Mouse (Mus musculus) liver, embryonic 14.5 days (tissue): ENCODE data around the gene Mucl1.
"Not testable (repeated sequence)": the region's sequence is repeated elsewhere in the genome, so short reads cannot be mapped to it uniquely, and the experiment has no call there.

Experiments
- CTCF ChIP-seq: IDR thresholded peaks from 2 replicates; pipeline ENCODE4 v1.5.1; 2016; ENCODE audit warnings: antibody characterized with exemption, low read depth, control low read depth
- EP300 ChIP-seq: IDR thresholded peaks from 2 replicates; pipeline ENCODE4 v1.6.1; 2016; ENCODE audit warnings: antibody characterized with exemption, low read depth

- TF ChIP-seq CTCF, result peak; percentile 80
- TF ChIP-seq EP300, result not testable (repeated sequence)
Observed at GRCm38 (mm10) chr15:103766836-103767235, 11.6 kb upstream of the Mucl1 start.
